Mouse (Mus musculus): Measurements from ENCODE around the gene Rcan1. TPM values are rescaled to one million over a fixed set of nuclear protein-coding genes. Genes with fewer than 3 reads are reported as not detected.

Gene Rcan1
- polyA plus RNA-seq, 1 experiment from 2014 or later = 33.9 TPM

- no peaks in the 10 kb centered on the region; the same call in 1 of the 2 replicates for H3K27me3 ChIP-seq (ENCODE audit: insufficient read depth, low read length)
- peaks cover 56% of the 10 kb centered on the region for H3K4me1 ChIP-seq (ENCODE audit: insufficient read depth, low read length)
- peak overlapping the region; percentile 32; the same call in 1 of the 2 replicates for H3K9ac ChIP-seq (replicated peaks; ENCODE audit: low read length)
- ATAC-seq (ENCODE audit: low FRiP score, low TSS enrichment) = no peak
- WGBS = 74% methylated on average over 6 of the region's 6 CpGs
- H3K9me3 ChIP-seq (ENCODE audit: low read length) = no peaks in the 10 kb centered on the region
- H3K4me3 ChIP-seq (ENCODE audit: low read length) = peak overlapping the region; percentile 53
- peaks cover 18% of the 10 kb centered on the region for H3K36me3 ChIP-seq (ENCODE audit: insufficient read depth, low read length)
- H3K4me2 ChIP-seq (replicated peaks; ENCODE audit: low read depth, low read length) = peak overlapping the region; percentile 91
- H3K27ac ChIP-seq (ENCODE audit: low read length) = no peak overlapping the region
Measured at GRCm38 (mm10) chr16:92398574-92399118, 72.0 kb downstream of the Rcan1 start.

- Histone ChIP-seq H3K9me3 (ENCODE audit: low read length) (no peaks in the 10 kb centered on the region), H3K9ac (replicated peaks; ENCODE audit: low read length) (peak overlapping the region; percentile 32), H3K4me2 (replicated peaks; ENCODE audit: low read depth, low read length) (peak overlapping the region; percentile 91), H3K4me3 (ENCODE audit: low read length) (peak overlapping the region; percentile 53), H3K27me3 (ENCODE audit: insufficient read depth, low read length) (no peaks in the 10 kb centered on the region; the same call in 1 of the 2 replicates), H3K4me1 (ENCODE audit: insufficient read depth, low read length) (peaks cover 50% of the 10 kb centered on the region), H3K36me3 (ENCODE audit: insufficient read depth, low read length) (peaks cover 23% of the 10 kb centered on the region), H3K27ac (ENCODE audit: low read length) (no peak overlapping the region)
- no peak for ATAC-seq (ENCODE audit: low FRiP score, low TSS enrichment)
- 59% methylated on average over 10 of the region's 10 CpGs for WGBS
Measured at GRCm38 (mm10) chr16:92397745-92398573, 72.7 kb downstream of the Rcan1 start.

DNA sequence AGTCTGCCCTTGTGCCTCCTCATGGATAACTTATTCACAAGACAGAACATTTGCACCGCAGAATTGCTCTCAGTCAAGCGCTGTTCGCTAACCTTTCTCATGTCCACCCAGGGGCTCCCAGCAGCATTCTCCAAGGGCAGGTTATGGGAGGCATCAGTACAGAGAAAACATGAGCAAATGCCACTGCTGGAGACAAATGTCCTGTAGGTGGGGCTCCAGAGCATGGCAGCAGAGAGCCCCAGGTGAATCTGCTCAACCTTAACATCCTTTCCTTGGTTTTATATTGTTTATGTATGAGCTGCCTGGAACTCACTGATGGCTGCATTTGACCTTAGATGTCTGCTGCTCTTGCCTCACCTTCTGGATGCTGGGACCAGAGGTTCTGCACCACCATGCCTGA lies 76.9 kb downstream of the Rcan1 start:
- WGBS = 96% methylated on average over 3 of the region's 3 CpGs
- Histone ChIP-seq H3K4me2 (replicated peaks; ENCODE audit: low read depth, low read length) (no peak overlapping the region), H3K27me3 (ENCODE audit: insufficient read depth, low read length) (no peaks in the 10 kb centered on the region; the same call in 1 of the 2 replicates), H3K4me1 (ENCODE audit: insufficient read depth, low read length) (peaks cover 15% of the 10 kb centered on the region), H3K4me3 (ENCODE audit: low read length) (no peak overlapping the region), H3K9me3 (ENCODE audit: low read length) (no peaks in the 10 kb centered on the region), H3K36me3 (ENCODE audit: insufficient read depth, low read length) (peaks cover 25% of the 10 kb centered on the region), H3K27ac (ENCODE audit: low read length) (no peak overlapping the region), H3K9ac (replicated peaks; ENCODE audit: low read length) (no peak overlapping the region)
- ATAC-seq (ENCODE audit: low FRiP score, low TSS enrichment) = no peak

- Histone ChIP-seq H3K4me2 (replicated peaks; ENCODE audit: low read depth, low read length) (no peak overlapping the region), H3K9ac (replicated peaks; ENCODE audit: low read length) (no peak overlapping the region), H3K9me3 (ENCODE audit: low read length) (no peaks in the 10 kb centered on the region), H3K27me3 (ENCODE audit: insufficient read depth, low read length) (no peaks in the 10 kb centered on the region), H3K27ac (ENCODE audit: low read length) (no peak overlapping the region), H3K36me3 (ENCODE audit: insufficient read depth, low read length) (no peaks in the 10 kb centered on the region; the same call in 1 of the 2 replicates), H3K4me3 (ENCODE audit: low read length) (no peak overlapping the region), H3K4me1 (ENCODE audit: insufficient read depth, low read length) (no peaks in the 10 kb centered on the region)
- ATAC-seq (ENCODE audit: low FRiP score, low TSS enrichment) = no peak
- WGBS = 68% methylated on average over 10 of the region's 10 CpGs
Measured at GRCm38 (mm10) chr16:92387692-92388091, 83.0 kb downstream of the Rcan1 start.

GRCm38 (mm10) chr16:92385062-92385461 lies 85.6 kb downstream of the Rcan1 start:
- no peak overlapping the region for H3K4me2 ChIP-seq (replicated peaks; ENCODE audit: low read depth, low read length)
- no peaks in the 10 kb centered on the region for H3K36me3 ChIP-seq (ENCODE audit: insufficient read depth, low read length)
- no peaks in the 10 kb centered on the region for H3K4me1 ChIP-seq (ENCODE audit: insufficient read depth, low read length)
- H3K27ac ChIP-seq (ENCODE audit: low read length) = no peak overlapping the region
- no peak overlapping the region for H3K4me3 ChIP-seq (ENCODE audit: low read length)
- no peak for ATAC-seq (ENCODE audit: low FRiP score, low TSS enrichment)
- no peaks in the 10 kb centered on the region for H3K27me3 ChIP-seq (ENCODE audit: insufficient read depth, low read length)
- no peak overlapping the region for H3K9ac ChIP-seq (replicated peaks; ENCODE audit: low read length)
- WGBS = 0% methylated on average over 2 of the region's 2 CpGs
- H3K9me3 ChIP-seq (ENCODE audit: low read length) = no peaks in the 10 kb centered on the region

DNA sequence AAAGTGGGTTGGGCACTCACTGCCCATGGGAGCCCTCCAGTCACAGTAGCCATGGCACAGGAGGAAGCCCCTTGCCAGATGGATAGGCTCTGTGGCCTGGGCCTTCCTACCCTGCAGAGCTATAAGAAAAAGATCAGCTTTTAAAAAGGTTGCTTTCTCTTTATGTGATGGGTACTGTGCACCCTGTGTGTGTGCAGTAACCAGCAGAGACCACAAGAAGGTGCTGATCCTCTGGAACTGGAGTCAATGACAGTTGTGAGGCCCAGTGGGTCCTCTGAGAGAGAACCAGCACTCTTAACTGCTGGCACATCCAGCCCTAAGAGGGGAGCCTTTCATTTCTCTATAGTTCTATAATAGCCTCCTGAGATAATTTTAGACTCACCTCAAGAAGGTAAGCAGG lies 87.3 kb downstream of the Rcan1 start:
- Histone ChIP-seq H3K36me3 (ENCODE audit: insufficient read depth, low read length) (no peaks in the 10 kb centered on the region), H3K9ac (replicated peaks; ENCODE audit: low read length) (no peak overlapping the region), H3K9me3 (ENCODE audit: low read length) (no peaks in the 10 kb centered on the region), H3K27me3 (ENCODE audit: insufficient read depth, low read length) (no peaks in the 10 kb centered on the region), H3K4me2 (replicated peaks; ENCODE audit: low read depth, low read length) (no peak overlapping the region), H3K27ac (ENCODE audit: low read length) (no peak overlapping the region), H3K4me1 (ENCODE audit: insufficient read depth, low read length) (no peaks in the 10 kb centered on the region), H3K4me3 (ENCODE audit: low read length) (no peak overlapping the region)
- ATAC-seq (ENCODE audit: low FRiP score, low TSS enrichment) = no peak

DNA sequence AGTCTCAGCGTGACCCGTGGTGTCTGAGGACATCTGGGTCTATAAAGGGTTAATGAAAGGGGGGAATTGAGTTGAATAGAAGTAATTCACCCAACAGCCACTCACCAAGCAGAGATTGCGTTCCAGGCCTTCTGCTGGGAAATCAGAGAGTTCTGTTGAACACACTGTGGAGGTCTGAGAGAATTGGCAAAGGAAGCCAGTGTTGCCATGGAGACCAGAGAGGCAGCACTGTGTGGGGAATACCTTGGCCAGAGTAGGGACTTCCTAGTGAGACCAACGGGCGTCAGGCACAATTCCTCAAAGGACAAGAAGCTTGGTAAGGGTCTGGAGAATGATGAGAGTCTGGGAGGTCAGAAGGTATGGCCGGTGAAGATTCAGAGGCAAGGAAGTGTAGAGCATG lies 88.2 kb downstream of the Rcan1 start:
- Histone ChIP-seq H3K9me3 (ENCODE audit: low read length) (no peaks in the 10 kb centered on the region), H3K27me3 (ENCODE audit: insufficient read depth, low read length) (no peaks in the 10 kb centered on the region), H3K9ac (replicated peaks; ENCODE audit: low read length) (no peak overlapping the region), H3K4me1 (ENCODE audit: insufficient read depth, low read length) (no peaks in the 10 kb centered on the region), H3K36me3 (ENCODE audit: insufficient read depth, low read length) (no peaks in the 10 kb centered on the region), H3K4me3 (ENCODE audit: low read length) (no peak overlapping the region), H3K27ac (ENCODE audit: low read length) (no peak overlapping the region), H3K4me2 (replicated peaks; ENCODE audit: low read depth, low read length) (no peak overlapping the region)
- 48% methylated on average over 6 of the region's 6 CpGs for WGBS
- ATAC-seq (ENCODE audit: low FRiP score, low TSS enrichment) = no peak

DNA sequence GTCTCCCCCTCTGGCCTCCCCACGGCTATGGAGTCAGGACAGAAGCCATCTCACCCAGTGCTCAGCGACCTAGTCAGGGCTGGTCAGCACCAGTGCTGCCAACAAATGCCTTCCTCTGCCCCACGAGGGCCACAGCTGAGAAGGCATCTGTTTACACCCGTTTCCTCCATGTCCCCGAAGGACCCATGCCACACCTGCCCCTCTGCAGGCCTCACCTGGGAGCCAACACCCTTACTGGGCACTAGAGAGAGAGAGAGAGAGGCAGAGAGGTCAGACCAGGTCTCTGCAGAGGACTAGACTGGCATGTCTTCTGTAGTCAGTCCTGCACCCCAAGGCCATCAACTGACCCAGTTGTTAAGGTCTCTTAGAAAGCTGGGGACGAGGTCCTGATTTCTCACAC lies 89.6 kb downstream of the Rcan1 start:
- ATAC-seq (ENCODE audit: low FRiP score, low TSS enrichment) = no peak
- Histone ChIP-seq H3K27ac (ENCODE audit: low read length) (no peak overlapping the region), H3K27me3 (ENCODE audit: insufficient read depth, low read length) (no peaks in the 10 kb centered on the region), H3K4me2 (replicated peaks; ENCODE audit: low read depth, low read length) (no peak overlapping the region), H3K9me3 (ENCODE audit: low read length) (no peaks in the 10 kb centered on the region), H3K9ac (replicated peaks; ENCODE audit: low read length) (no peak overlapping the region), H3K36me3 (ENCODE audit: insufficient read depth, low read length) (no peaks in the 10 kb centered on the region), H3K4me3 (ENCODE audit: low read length) (no peak overlapping the region), H3K4me1 (ENCODE audit: insufficient read depth, low read length) (no peaks in the 10 kb centered on the region)
- 70% methylated on average over 6 of the region's 6 CpGs for WGBS

DNA sequence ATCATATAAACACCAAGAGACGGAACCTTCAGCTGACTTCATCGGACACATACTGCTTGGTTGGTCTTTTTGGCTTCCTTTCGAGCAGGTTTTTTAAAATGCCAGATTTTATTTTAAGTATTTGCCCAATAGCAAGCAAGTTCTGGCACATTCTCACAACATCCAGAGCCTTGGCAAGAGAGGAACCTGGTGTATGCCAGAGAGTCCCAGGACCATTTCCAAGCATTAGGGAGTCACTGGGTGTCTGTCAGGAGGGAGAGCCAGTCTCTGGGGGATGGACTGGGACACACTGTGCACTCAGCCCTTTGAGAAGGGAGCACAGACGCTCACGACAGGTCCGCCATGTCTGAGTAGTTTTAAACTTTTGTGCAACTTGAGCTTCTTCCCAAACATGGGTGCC lies 93.7 kb downstream of the Rcan1 start:
- ATAC-seq (ENCODE audit: low FRiP score, low TSS enrichment) = no peak
- Histone ChIP-seq H3K9me3 (ENCODE audit: low read length) (no peaks in the 10 kb centered on the region), H3K9ac (replicated peaks; ENCODE audit: low read length) (no peak overlapping the region), H3K27me3 (ENCODE audit: insufficient read depth, low read length) (no peaks in the 10 kb centered on the region), H3K27ac (ENCODE audit: low read length) (no peak overlapping the region), H3K4me1 (ENCODE audit: insufficient read depth, low read length) (peaks cover 3% of the 10 kb centered on the region; the same call in 1 of the 2 replicates), H3K4me2 (replicated peaks; ENCODE audit: low read depth, low read length) (no peak overlapping the region), H3K4me3 (ENCODE audit: low read length) (no peak overlapping the region), H3K36me3 (ENCODE audit: insufficient read depth, low read length) (no peaks in the 10 kb centered on the region)
- WGBS = 88% methylated on average over 6 of the region's 6 CpGs

DNA sequence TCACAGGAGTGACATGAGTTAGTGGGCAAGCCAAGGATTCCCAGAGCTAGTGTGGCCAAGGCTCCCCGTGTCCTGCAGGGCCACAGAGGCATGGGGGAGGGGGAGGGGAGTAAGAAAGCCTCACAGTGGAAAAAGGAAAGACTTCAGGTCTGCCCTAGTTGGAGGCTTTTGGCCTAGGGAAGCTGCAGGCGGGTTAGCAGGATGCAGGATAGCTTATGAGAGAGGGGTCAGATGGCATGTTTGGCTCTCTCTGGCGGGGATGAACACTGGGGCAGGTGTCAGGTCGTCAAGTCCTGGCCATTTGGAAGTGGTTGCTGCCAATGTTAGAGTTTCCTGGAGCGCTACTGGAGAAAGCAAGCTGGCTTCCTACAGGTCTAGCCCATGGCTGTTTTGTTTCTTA lies 99.0 kb downstream of the Rcan1 start:
- peaks cover 13% of the 10 kb centered on the region; the same call in 1 of the 2 replicates for H3K4me1 ChIP-seq (ENCODE audit: insufficient read depth, low read length)
- no peak for ATAC-seq (ENCODE audit: low FRiP score, low TSS enrichment)
- no peak overlapping the region for H3K4me3 ChIP-seq (ENCODE audit: low read length)
- H3K9me3 ChIP-seq (ENCODE audit: low read length) = no peaks in the 10 kb centered on the region
- H3K27ac ChIP-seq (ENCODE audit: low read length) = no peak overlapping the region
- no peak overlapping the region for H3K9ac ChIP-seq (replicated peaks; ENCODE audit: low read length)
- H3K36me3 ChIP-seq (ENCODE audit: insufficient read depth, low read length) = no peaks in the 10 kb centered on the region
- WGBS = 33% methylated on average over 5 of the region's 5 CpGs
- H3K4me2 ChIP-seq (replicated peaks; ENCODE audit: low read depth, low read length) = no peak overlapping the region
- no peaks in the 10 kb centered on the region for H3K27me3 ChIP-seq (ENCODE audit: insufficient read depth, low read length)
